Mouse (Mus musculus) midbrain, embryonic 13.5 days (tissue): ENCODE results near the gene Camk2b. TPM values are rescaled to one million over a fixed set of nuclear protein-coding genes. Genes with fewer than 3 reads are reported as not detected.

ENCODE experiments used
- ATAC-seq: fragments of 200-750 bp; cut with Nextera tagmentation; 2 replicates; pipeline ENCODE4 v1.8.0; 2017; ENCODE audit warnings: mild to moderate bottlenecking, moderate TSS enrichment, moderate library complexity
- H3K27ac ChIP-seq: fragments of 300-500 bp; sonication (generic); 2 replicates; pipeline ENCODE4 v1.5.1; 2015; ENCODE audit warnings: inconsistent platforms, mild to moderate bottlenecking, moderate library complexity
- H3K27me3 ChIP-seq: fragments of 300-500 bp; sonication (generic); 2 replicates; pipeline ENCODE4 v1.6.1; 2015; ENCODE audit warnings: mild to moderate bottlenecking, inconsistent platforms
- H3K36me3 ChIP-seq: fragments of 300-500 bp; sonication (generic); 2 replicates; pipeline ENCODE4 v1.6.1; 2015; ENCODE audit warnings: mild to moderate bottlenecking, inconsistent platforms
- H3K4me1 ChIP-seq: fragments of 300-500 bp; sonication (generic); replicated peaks from 2 replicates; pipeline ENCODE4 v1.6.1; 2015; ENCODE audit warnings: inconsistent platforms
- H3K4me2 ChIP-seq: fragments of 300-500 bp; sonication (generic); replicated peaks from 2 replicates; pipeline ENCODE4 v1.6.1; 2015; ENCODE audit warnings: moderate library complexity, mild to moderate bottlenecking, inconsistent platforms
- H3K4me3 ChIP-seq: fragments of 300-500 bp; sonication (generic); replicated peaks from 2 replicates; pipeline ENCODE4 v1.5.1; 2015; ENCODE audit warnings: mild to moderate bottlenecking, inconsistent platforms
- H3K9ac ChIP-seq: fragments of 300-500 bp; sonication (generic); replicated peaks from 2 replicates; pipeline ENCODE4 v1.6.1; 2015; ENCODE audit warnings: mild to moderate bottlenecking, inconsistent platforms
- H3K9me3 ChIP-seq: fragments of 300-500 bp; sonication (generic); 2 replicates; pipeline ENCODE4 v1.6.1; 2016; ENCODE audit warnings: mild to moderate bottlenecking, inconsistent platforms
- WGBS: fragments of 180-500 bp; shearing (Covaris S2); methylation state at CpG from one replicate; pipeline ENCODE4 v1.1.7; 2015; 5-methylcytosine and 5-hydroxymethylcytosine counted together
- polyA plus RNA-seq: library from polyadenylated mRNA; unstranded; fragments of >200 nt; fragmentation: Nextera tagmentation; extraction: Ambion mirVana; gene quantifications from 2 replicates; pipeline ENCODE4 v1.2.1, GENCODE M21; 2015

The Camk2b gene
- polyA plus RNA-seq, 1 experiment from 2014 or later = 45.6 TPM

- WGBS = 71% methylated on average over 12 of the region's 12 CpGs
- Histone ChIP-seq H3K4me3 (no peak overlapping the region), H3K4me1 (peaks cover 17% of the 10 kb centered on the region; the same call in 1 of the 2 replicates), H3K36me3 (no peaks in the 10 kb centered on the region), H3K4me2 (no peak overlapping the region), H3K9me3 (no peaks in the 10 kb centered on the region), H3K9ac (no peak overlapping the region), H3K27me3 (no peaks in the 10 kb centered on the region), H3K27ac (no peak overlapping the region)
- no peak for ATAC-seq
Measured at GRCm38 (mm10) chr11:6024923-6025652, 41.1 kb downstream of the Camk2b start.

- H3K4me1 ChIP-seq = peaks cover 17% of the 10 kb centered on the region; the same call in 1 of the 2 replicates
- H3K27ac ChIP-seq = no peak overlapping the region
- WGBS = 75% methylated on average over 17 of the region's 17 CpGs
Measured at GRCm38 (mm10) chr11:6020897-6021839, 45.0 kb downstream of the Camk2b start.

GRCm38 (mm10) chr11:6020360-6020759 lies 45.8 kb downstream of the Camk2b start:
- Histone ChIP-seq H3K9me3 (no peaks in the 10 kb centered on the region), H3K4me2 (no peak overlapping the region), H3K36me3 (no peaks in the 10 kb centered on the region), H3K27ac (no peak overlapping the region), H3K9ac (no peak overlapping the region), H3K4me3 (no peak overlapping the region), H3K4me1 (peaks cover 17% of the 10 kb centered on the region; the same call in 1 of the 2 replicates), H3K27me3 (no peaks in the 10 kb centered on the region)
- 88% methylated on average over 5 of the region's 5 CpGs for WGBS
- no peak for ATAC-seq

More at GRCm38 (mm10) chr11:6020897-6021839, 45.0 kb downstream of the Camk2b start:
- H3K4me3 ChIP-seq = no peak overlapping the region
- H3K9me3 ChIP-seq = no peaks in the 10 kb centered on the region
- no peak for ATAC-seq
- H3K9ac ChIP-seq = no peak overlapping the region
- no peaks in the 10 kb centered on the region for H3K36me3 ChIP-seq
- H3K4me2 ChIP-seq = no peak overlapping the region
- H3K27me3 ChIP-seq = no peaks in the 10 kb centered on the region

- H3K27me3 ChIP-seq = no peaks in the 10 kb centered on the region
- no peaks in the 10 kb centered on the region for H3K9me3 ChIP-seq
- H3K4me2 ChIP-seq = no peak overlapping the region
- WGBS = 67% methylated on average over 7 of the region's 7 CpGs
- no peak for ATAC-seq
- H3K27ac ChIP-seq = no peak overlapping the region
- no peak overlapping the region for H3K4me3 ChIP-seq
- H3K9ac ChIP-seq = no peak overlapping the region
- peaks cover 9% of the 10 kb centered on the region; the same call in 1 of the 2 replicates for H3K4me1 ChIP-seq
- H3K36me3 ChIP-seq = no peaks in the 10 kb centered on the region
Measured at GRCm38 (mm10) chr11:6018218-6019010, 47.7 kb downstream of the Camk2b start.

GRCm38 (mm10) chr11:6017484-6018140 lies 48.5 kb downstream of the Camk2b start:
- Histone ChIP-seq H3K9me3 (no peaks in the 10 kb centered on the region), H3K36me3 (no peaks in the 10 kb centered on the region), H3K4me2 (no peak overlapping the region), H3K4me1 (peaks cover 9% of the 10 kb centered on the region; the same call in 1 of the 2 replicates), H3K4me3 (no peak overlapping the region), H3K27ac (no peak overlapping the region), H3K9ac (no peak overlapping the region), H3K27me3 (no peaks in the 10 kb centered on the region)
- no peak for ATAC-seq
- 75% methylated on average over 9 of the region's 11 CpGs for WGBS

GRCm38 (mm10) chr11:6016797-6017395 lies 49.3 kb downstream of the Camk2b start:
- ATAC-seq = no peak
- H3K27ac ChIP-seq = no peak overlapping the region
- H3K36me3 ChIP-seq = peaks cover 1% of the 10 kb centered on the region; the same call in 1 of the 2 replicates
- H3K4me3 ChIP-seq = no peak overlapping the region
- no peaks in the 10 kb centered on the region for H3K27me3 ChIP-seq
- no peak overlapping the region for H3K4me2 ChIP-seq
- WGBS = 67% methylated on average over 9 of the region's 9 CpGs
- H3K4me1 ChIP-seq = peaks cover 9% of the 10 kb centered on the region; the same call in 1 of the 2 replicates
- H3K9ac ChIP-seq = peak overlapping the region; percentile 10; the same call in 1 of the 2 replicates
- no peaks in the 10 kb centered on the region for H3K9me3 ChIP-seq

- H3K4me1 ChIP-seq = peaks cover 5% of the 10 kb centered on the region; the same call in 1 of the 2 replicates
- H3K9me3 ChIP-seq = no peaks in the 10 kb centered on the region
- H3K4me3 ChIP-seq = no peak overlapping the region
- no peak for ATAC-seq
- H3K27ac ChIP-seq = no peak overlapping the region
- peaks cover 4% of the 10 kb centered on the region; the same call in 1 of the 2 replicates for H3K36me3 ChIP-seq
- H3K9ac ChIP-seq = 0 out of 2 replicates have a peak overlapping the region, but pooled peaks have one; percentile 10
- 0% methylated on average over 3 of the region's 3 CpGs for WGBS
- H3K27me3 ChIP-seq = no peaks in the 10 kb centered on the region
- H3K4me2 ChIP-seq = no peak overlapping the region
Measured at GRCm38 (mm10) chr11:6016368-6016767, 49.8 kb downstream of the Camk2b start.

- ATAC-seq = no peak
- Histone ChIP-seq H3K27ac (no peak overlapping the region), H3K4me3 (no peak overlapping the region), H3K9me3 (no peaks in the 10 kb centered on the region), H3K4me1 (no peaks in the 10 kb centered on the region), H3K9ac (no peak overlapping the region), H3K36me3 (peaks cover 4% of the 10 kb centered on the region; the same call in 1 of the 2 replicates), H3K4me2 (no peak overlapping the region), H3K27me3 (no peaks in the 10 kb centered on the region)
- WGBS = 81% methylated on average over 6 of the region's 6 CpGs
Measured at GRCm38 (mm10) chr11:6015011-6015431, 51.1 kb downstream of the Camk2b start.

- H3K4me1 ChIP-seq = no peaks in the 10 kb centered on the region
- no peaks in the 10 kb centered on the region for H3K27me3 ChIP-seq
- 62% methylated on average over 2 of the region's 2 CpGs for WGBS
- no peak overlapping the region for H3K27ac ChIP-seq
- no peak for ATAC-seq
- no peak overlapping the region for H3K4me2 ChIP-seq
- H3K9ac ChIP-seq = no peak overlapping the region
- no peak overlapping the region for H3K4me3 ChIP-seq
- peaks cover 4% of the 10 kb centered on the region; the same call in 1 of the 2 replicates for H3K36me3 ChIP-seq
- H3K9me3 ChIP-seq = no peaks in the 10 kb centered on the region
Measured at GRCm38 (mm10) chr11:6013359-6013758, 52.8 kb downstream of the Camk2b start.

GRCm38 (mm10) chr11:6011879-6012278 lies 54.3 kb downstream of the Camk2b start:
- Histone ChIP-seq H3K4me3 (no peak overlapping the region), H3K9ac (no peak overlapping the region), H3K36me3 (peaks cover 4% of the 10 kb centered on the region; the same call in 1 of the 2 replicates), H3K9me3 (no peaks in the 10 kb centered on the region), H3K27ac (no peak overlapping the region), H3K4me2 (no peak overlapping the region), H3K4me1 (no peaks in the 10 kb centered on the region), H3K27me3 (no peaks in the 10 kb centered on the region)
- ATAC-seq = no peak
- 89% methylated on average over 3 of the region's 3 CpGs for WGBS
